Comparison of ENCODE assay signal across 8 mouse cellular contexts in genomic region chr11:75459751-75460102, GRCm38 (mm10). TPM values are rescaled to one million over a fixed set of nuclear protein-coding genes. Genes with fewer than 3 reads are reported as not detected.
DNase-seq lines count a peak whose midpoint lies in the region; ATAC-seq and TF ChIP-seq lines count a peak whose summit lies in the region.

No protein-coding gene starts in this region.

- peak overlapping the region; percentile 95 for H3K27ac ChIP-seq in cerebellum, adult 2 months (ENCODE audit: insufficient read depth, low read length)
- peak overlapping the region; percentile 95 for H3K27ac ChIP-seq in testis, adult 2 months (ENCODE audit: control insufficient read depth, insufficient read depth, low read depth, low read length)
- H3K27ac ChIP-seq in liver, adult 2 months (replicated peaks; ENCODE audit: insufficient read depth, low read depth, low read length): peak overlapping the region; percentile 99
- peak overlapping the region; percentile 99 for H3K27ac ChIP-seq in stomach, embryonic 16.5 days (ENCODE audit: low read length)

- peak overlapping the region; percentile 81 for H3K4me3 ChIP-seq in cerebellum, adult 2 months (replicated peaks; ENCODE audit: insufficient read depth, low read depth, low read length)
- peak overlapping the region; percentile 41 for H3K4me3 ChIP-seq in testis, adult 2 months (ENCODE audit: control insufficient read depth, low read depth, low read length)
- peak overlapping the region; percentile 25; the same call in 1 of the 2 replicates for H3K4me3 ChIP-seq in liver, adult 2 months (ENCODE audit: insufficient read depth, low read depth, low read length)
- peak overlapping the region; percentile 49 for H3K4me3 ChIP-seq in stomach, embryonic 16.5 days (replicated peaks; ENCODE audit: low read length)

- peak overlapping the region; percentile 28 for H3K9ac ChIP-seq in liver, adult 2 months (ENCODE audit: low read depth, low read length)
- peak overlapping the region; percentile 43 for H3K9ac ChIP-seq in stomach, embryonic 16.5 days (ENCODE audit: low read length)

- TF ChIP-seq CTCF in cerebellum, adult 2 months (IDR thresholded peaks at IDR 0.05; ENCODE audit: borderline replicate concordance, insufficient read depth, low read depth, low read length): no peak
- TF ChIP-seq CTCF in testis, adult 2 months (IDR thresholded peaks at IDR 0.05; ENCODE audit: control insufficient read depth, insufficient read depth, insufficient replicate concordance, low read depth, low read length): no peak
- TF ChIP-seq CTCF in liver, adult 2 months (IDR thresholded peaks at IDR 0.05; ENCODE audit: low read depth, low read length): no peak

- H3K27me3 ChIP-seq in cerebellum, adult 2 months (ENCODE audit: control insufficient read depth, insufficient read depth, low read length): no peaks in the 10 kb centered on the region
- H3K27me3 ChIP-seq in testis, adult 2 months (ENCODE audit: control insufficient read depth, insufficient read depth, low read length): no peaks in the 10 kb centered on the region
- H3K27me3 ChIP-seq in liver, adult 2 months (ENCODE audit: control insufficient read depth, insufficient read depth, low read length): no peaks in the 10 kb centered on the region
- no peaks in the 10 kb centered on the region for H3K27me3 ChIP-seq in stomach, embryonic 16.5 days (ENCODE audit: control insufficient read depth, insufficient read depth, low read length)

- H3K4me2 ChIP-seq in stomach, embryonic 16.5 days (ENCODE audit: low read depth, low read length): peak overlapping the region; percentile 79

- H3K9me3 ChIP-seq in stomach, embryonic 16.5 days (replicated peaks; ENCODE audit: control insufficient read depth, low read length): no peaks in the 10 kb centered on the region

- H3K36me3 ChIP-seq in testis, adult 2 months (ENCODE audit: control insufficient read depth, insufficient read depth, low read length): no peaks in the 10 kb centered on the region
- peaks cover 11% of the 10 kb centered on the region for H3K36me3 ChIP-seq in liver, adult 2 months (ENCODE audit: control insufficient read depth, insufficient read depth, low read length)
- no peaks in the 10 kb centered on the region for H3K36me3 ChIP-seq in stomach, embryonic 16.5 days (ENCODE audit: control insufficient read depth, insufficient read depth, low read length)

- WGBS in cerebellum, adult 2 months: 36% methylated on average over 5 of the region's 5 CpGs
- WGBS in liver, adult 2 months: 20% methylated on average over 5 of the region's 5 CpGs
- 27% methylated on average over 5 of the region's 5 CpGs for WGBS in stomach, embryonic 16.5 days

- no peak for TF ChIP-seq POLR2A in cerebellum, adult 2 months (IDR thresholded peaks at IDR 0.05; ENCODE audit: borderline replicate concordance, insufficient read depth, low read length)
- no peak for TF ChIP-seq POLR2A in testis, adult 2 months (IDR thresholded peaks at IDR 0.05; ENCODE audit: control insufficient read depth, low read depth, low read length)
- no peak for TF ChIP-seq POLR2A in liver, adult 2 months (IDR thresholded peaks at IDR 0.05; ENCODE audit: extremely low read depth, insufficient read depth, low read length)

- peaks cover 13% of the 10 kb centered on the region for H3K4me1 ChIP-seq in cerebellum, adult 2 months (ENCODE audit: control insufficient read depth, insufficient read depth, low read length)
- peaks cover 34% of the 10 kb centered on the region for H3K4me1 ChIP-seq in testis, adult 2 months (ENCODE audit: control insufficient read depth, insufficient read depth, low read length)
- peaks cover 38% of the 10 kb centered on the region for H3K4me1 ChIP-seq in liver, adult 2 months (ENCODE audit: control insufficient read depth, insufficient read depth, low read length)
- H3K4me1 ChIP-seq in stomach, embryonic 16.5 days (ENCODE audit: control insufficient read depth, insufficient read depth, low read length): peaks cover 35% of the 10 kb centered on the region

- DNase-seq in cerebellum, adult 2 months: no peak
- DNase-seq in cerebellum, adult 9-11 months: no peak
- DNase-seq in testis, postnatal 10 days (ENCODE audit: low spot score): no peak
- DNase-seq in liver, adult 2 months (ENCODE audit: extremely low read depth, low read depth, low spot score): no peak
- no peak for DNase-seq in adrenal gland, postnatal 4 days (ENCODE audit: low spot score in 2 of 2)
- DNase-seq in ovary, adult 18-20 months (ENCODE audit: low spot score): no peak

- H3K79me2 ChIP-seq in liver, adult 2 months (ENCODE audit: control insufficient read depth, insufficient read depth, low read length): peaks cover 4% of the 10 kb centered on the region; the same call in 1 of the 2 replicates

- no peak for ATAC-seq in stomach, embryonic 16.5 days (ENCODE audit: insufficient read depth, low FRiP score)

RNA-seq across cellular contexts. Expression of gene Tlcd2, which starts 1.8 kb away (rescaled TPM):
- polyA plus RNA-seq in cerebellum, adult 2 months (2012; rRNA removed): 0.56 and 0.70 TPM in 2 replicates
- 6.8 and 7.3 TPM in 2 replicates for polyA plus RNA-seq in testis, adult 2 months (2012; rRNA removed)
- 121 and 238 TPM in 2 replicates for total RNA-seq in liver, adult 2 months (2014; rRNA removed)
- 237 and 265 TPM in 2 replicates for polyA plus RNA-seq in liver, adult 2 months (2012; rRNA removed)
- 22.7 and 22.9 TPM in 2 replicates for polyA plus RNA-seq in stomach, embryonic 16.5 days (2015; fragmentation: Nextera tagmentation; extraction: Ambion mirVana)
- 10 to 100 TPM; 12.9 to 17.8 TPM for total RNA-seq in adrenal gland, postnatal 4 days (2021)

RNA-seq across cellular contexts. Expression of gene Wdr81, which starts 5.2 kb away (rescaled TPM):
- polyA plus RNA-seq in cerebellum, adult 2 months (2012; rRNA removed): 15.1 and 15.3 TPM in 2 replicates
- 4.1 and 5.1 TPM in 2 replicates for polyA plus RNA-seq in testis, adult 2 months (2012; rRNA removed)
- 14.4 and 30.4 TPM in 2 replicates for total RNA-seq in liver, adult 2 months (2014; rRNA removed)
- 20.3 and 21.5 TPM in 2 replicates for polyA plus RNA-seq in liver, adult 2 months (2012; rRNA removed)
- polyA plus RNA-seq in stomach, embryonic 16.5 days (2015; fragmentation: Nextera tagmentation; extraction: Ambion mirVana): 6.8 and 7.0 TPM in 2 replicates
- 10 to 100 TPM; 18.1 to 18.4 TPM for total RNA-seq in adrenal gland, postnatal 4 days (2021)

RNA-seq across cellular contexts. Expression of gene Serpinf2, which starts 20.3 kb away (rescaled TPM):
- polyA plus RNA-seq in cerebellum, adult 2 months (2012; rRNA removed): 0.13 and 0.15 TPM in 2 replicates
- 0.29 and 0.33 TPM in 2 replicates for polyA plus RNA-seq in testis, adult 2 months (2012; rRNA removed)
- 687 and 824 TPM in 2 replicates for total RNA-seq in liver, adult 2 months (2014; rRNA removed)
- 1,567 and 1,654 TPM in 2 replicates for polyA plus RNA-seq in liver, adult 2 months (2012; rRNA removed)
- polyA plus RNA-seq in stomach, embryonic 16.5 days (2015; fragmentation: Nextera tagmentation; extraction: Ambion mirVana): 65.3 and 68.3 TPM in 2 replicates
- total RNA-seq in adrenal gland, postnatal 4 days (2021): 100 to 1,000 TPM in 1 of 2 experiments, 10 to 100 TPM in 1; 12.4 to 127 TPM

RNA-seq across cellular contexts. Expression of gene Prpf8, which starts 26.9 kb away (rescaled TPM):
- polyA plus RNA-seq in cerebellum, adult 2 months (2012; rRNA removed): 110 and 123 TPM in 2 replicates
- 45.6 and 48.8 TPM in 2 replicates for polyA plus RNA-seq in testis, adult 2 months (2012; rRNA removed)
- total RNA-seq in liver, adult 2 months (2014; rRNA removed): 72.8 and 102 TPM in 2 replicates
- 59.4 and 63.3 TPM in 2 replicates for polyA plus RNA-seq in liver, adult 2 months (2012; rRNA removed)
- 42.4 and 43.8 TPM in 2 replicates for polyA plus RNA-seq in stomach, embryonic 16.5 days (2015; fragmentation: Nextera tagmentation; extraction: Ambion mirVana)
- total RNA-seq in adrenal gland, postnatal 4 days (2021): 100 to 1,000 TPM; 142 to 156 TPM

RNA-seq across cellular contexts. Expression of gene Serpinf1, which starts 37.2 kb away (rescaled TPM):
- 27.5 and 32.9 TPM in 2 replicates for polyA plus RNA-seq in cerebellum, adult 2 months (2012; rRNA removed)
- 13.2 and 13.3 TPM in 2 replicates for polyA plus RNA-seq in testis, adult 2 months (2012; rRNA removed)
- total RNA-seq in liver, adult 2 months (2014; rRNA removed): 810 and 1,243 TPM in 2 replicates
- 891 and 972 TPM in 2 replicates for polyA plus RNA-seq in liver, adult 2 months (2012; rRNA removed)
- polyA plus RNA-seq in stomach, embryonic 16.5 days (2015; fragmentation: Nextera tagmentation; extraction: Ambion mirVana): 60.2 and 72.8 TPM in 2 replicates
- 100 to 1,000 TPM in 1 of 2 experiments, 10 to 100 TPM in 1; 45.8 to 111 TPM for total RNA-seq in adrenal gland, postnatal 4 days (2021)

Comparison
In these comparisons a context has a peak if more than half of its experiments do, and no peak if none do; other contexts are left out.
1. H3K4me3 ChIP-seq: peak in every context shown above with its lines; median percentile 81 in cerebellum, adult 2 months; 49 in stomach, embryonic 16.5 days; 41 in testis, adult 2 months; 25 in liver, adult 2 months.
2. RNA of gene Serpinf2, which starts 20.3 kb away (polyA plus RNA-seq): 1,567 to 1,654 TPM in liver, adult 2 months and 65.3 to 68.3 TPM in stomach, embryonic 16.5 days; 0.29 to 0.33 TPM in testis, adult 2 months and 0.13 to 0.15 TPM in cerebellum, adult 2 months; every median in the first group is over 10 times any median in the second.
3. Peak in every context shown above with its lines, with median percentiles within 50 percentile points of each other: H3K27ac ChIP-seq.